Mouse (Mus musculus) embryonic facial prominence, embryonic 13.5 days (tissue): ENCODE measurements at regions not wholly inside any gene's neighbourhood (a gene's known extent, or its start where the extent isn't known, plus 50 kb on each side); places are given as distances from the start of the nearest gene placed in this dataset.

Source experiments
- ATAC-seq: fragments of 200-750 bp; cut with Nextera tagmentation; 2 replicates; pipeline ENCODE4 v1.8.0; 2017; ENCODE audit warnings: low read depth; ENCODE audit not compliant: insufficient number of reproducible peaks, insufficient read depth, low FRiP score, low TSS enrichment
- H3K27ac ChIP-seq: fragments of 300-500 bp; sonication (generic); 2 replicates; pipeline ENCODE4 v1.5.1; 2015; ENCODE audit warnings: moderate library complexity, mild to moderate bottlenecking, inconsistent platforms
- H3K27me3 ChIP-seq: fragments of 300-500 bp; sonication (generic); 2 replicates; pipeline ENCODE4 v1.6.1; 2015; ENCODE audit warnings: mild to moderate bottlenecking, inconsistent platforms
- H3K36me3 ChIP-seq: fragments of 300-500 bp; sonication (generic); 2 replicates; pipeline ENCODE4 v1.6.1; 2015; ENCODE audit warnings: mild to moderate bottlenecking, inconsistent platforms
- H3K4me1 ChIP-seq: fragments of 300-500 bp; sonication (generic); 2 replicates; pipeline ENCODE4 v1.6.1; 2015; ENCODE audit warnings: inconsistent platforms
- H3K4me2 ChIP-seq: fragments of 300-500 bp; sonication (generic); 2 replicates; pipeline ENCODE4 v1.6.1; 2015; ENCODE audit warnings: moderate library complexity, mild to moderate bottlenecking, inconsistent platforms
- H3K4me3 ChIP-seq: fragments of 300-500 bp; sonication (generic); 2 replicates; pipeline ENCODE4 v1.5.1; 2015; ENCODE audit warnings: mild to moderate bottlenecking, inconsistent platforms
- H3K9ac ChIP-seq: fragments of 300-500 bp; sonication (generic); 2 replicates; pipeline ENCODE4 v1.6.1; 2015; ENCODE audit warnings: mild to moderate bottlenecking, inconsistent platforms
- H3K9me3 ChIP-seq: fragments of 300-500 bp; sonication (generic); 2 replicates; pipeline ENCODE4 v1.6.1; 2016; ENCODE audit warnings: inconsistent platforms
- WGBS: fragments of 180-500 bp; shearing (Covaris S2); methylation state at CpG from one replicate; pipeline ENCODE4 v1.1.7; 2015; ENCODE audit warnings: mixed read lengths; 5-methylcytosine and 5-hydroxymethylcytosine counted together

- WGBS: 68% methylated on average over 1 of the region's 1 CpGs
- Histone ChIP-seq H3K36me3 (no peaks in the 10 kb centered on the region), H3K27me3 (peaks cover under 1% of the 10 kb centered on the region; the same call in 1 of the 2 replicates), H3K9me3 (no peaks in the 10 kb centered on the region), H3K4me2 (no peak overlapping the region), H3K4me1 (peaks cover 8% of the 10 kb centered on the region; the same call in 1 of the 2 replicates), H3K27ac (no peak overlapping the region), H3K4me3 (no peak overlapping the region), H3K9ac (no peak overlapping the region)
- no peak for ATAC-seq
These were observed 425.1 kb downstream of the Slc22a22 start for GRCm38 (mm10) chr15:57052287-57052686.

GRCm38 (mm10) chr15:57036806-57037566 lies 440.4 kb downstream of the Slc22a22 start:
- Histone ChIP-seq H3K27ac (no peak overlapping the region), H3K4me3 (no peak overlapping the region), H3K36me3 (no peaks in the 10 kb centered on the region), H3K9me3 (no peaks in the 10 kb centered on the region), H3K9ac (no peak overlapping the region), H3K27me3 (no peaks in the 10 kb centered on the region), H3K4me2 (no peak overlapping the region), H3K4me1 (0 out of 2 replicates have a peak, but pooled peaks cover 6% of the 10 kb centered on the region)
- no peak for ATAC-seq
- 70% methylated on average over 4 of the region's 4 CpGs for WGBS

- Histone ChIP-seq H3K27ac (no peak overlapping the region), H3K9me3 (no peaks in the 10 kb centered on the region), H3K4me1 (0 out of 2 replicates have a peak, but pooled peaks cover 6% of the 10 kb centered on the region), H3K9ac (no peak overlapping the region), H3K4me3 (no peak overlapping the region), H3K27me3 (no peaks in the 10 kb centered on the region), H3K36me3 (no peaks in the 10 kb centered on the region), H3K4me2 (no peak overlapping the region)
- no peak for ATAC-seq
- 71% methylated on average over 1 of the region's 1 CpGs for WGBS
These were observed 444.4 kb downstream of the Slc22a22 start for GRCm38 (mm10) chr15:57033012-57033411.
